Mouse (Mus musculus) thymus, adult 18-20 months (tissue): ENCODE measurements around the gene Vmn1r111.
"Not testable (repeated sequence)": the region's sequence is repeated elsewhere in the genome, so short reads cannot be mapped to it uniquely, and the experiment has no call there.

Experiments used
- DNase-seq, 2 experiments: peaks; one replicate each; pipeline ENCODE4 v3.0.0; 2022; ENCODE audit warnings: mixed read lengths in 2 of 2

The Vmn1r111 gene

DNA sequence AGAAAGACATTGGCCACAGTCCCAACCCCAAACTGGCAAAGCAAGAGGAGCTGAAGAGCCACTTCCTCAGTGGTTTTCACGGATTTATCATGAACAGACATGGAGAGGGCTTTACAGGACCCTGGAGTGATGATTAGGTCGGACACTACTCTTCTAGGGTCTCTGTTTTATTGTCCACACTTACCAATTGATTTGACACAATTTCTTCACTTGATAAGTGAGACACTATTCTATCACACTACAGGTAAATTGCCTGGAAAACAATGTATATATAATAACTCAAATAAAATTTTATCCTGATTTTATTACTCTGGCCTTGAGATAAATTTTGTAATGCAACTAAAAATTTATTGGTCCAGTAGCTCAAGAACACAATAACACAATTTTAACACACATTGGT lies at the start of gene Vmn1r111:
Gene Vmn1r111 (minus strand): TSS at position 101 of the 400 bp plus-strand sequence.
- DNase-seq = not testable (repeated sequence)

DNA sequence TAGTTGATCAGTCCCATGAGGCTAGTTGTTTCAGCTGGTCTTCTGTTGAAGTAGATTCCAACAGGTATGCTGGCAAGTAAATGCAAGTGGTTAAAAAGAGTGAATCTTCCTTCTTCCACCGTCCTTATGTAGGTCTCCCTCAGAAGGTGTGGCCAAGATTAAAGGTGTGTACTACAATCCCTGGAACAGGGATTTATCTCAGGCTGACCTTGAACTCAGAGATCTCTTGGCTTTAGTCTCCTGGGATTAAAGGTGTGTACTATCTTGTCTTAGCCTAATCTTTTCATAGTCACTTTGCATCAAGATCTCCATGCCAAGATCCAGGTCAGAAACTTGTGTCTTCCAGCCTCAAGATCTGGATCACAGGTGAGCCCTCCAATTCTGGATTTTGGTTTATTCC lies 27.5 kb upstream of the Vmn1r111 start, which contains the start of gene Gm10668:
Gene Gm10668 (minus strand): TSS at position 101 of the 400 bp plus-strand sequence.
- DNase-seq = not testable (repeated sequence)

DNA sequence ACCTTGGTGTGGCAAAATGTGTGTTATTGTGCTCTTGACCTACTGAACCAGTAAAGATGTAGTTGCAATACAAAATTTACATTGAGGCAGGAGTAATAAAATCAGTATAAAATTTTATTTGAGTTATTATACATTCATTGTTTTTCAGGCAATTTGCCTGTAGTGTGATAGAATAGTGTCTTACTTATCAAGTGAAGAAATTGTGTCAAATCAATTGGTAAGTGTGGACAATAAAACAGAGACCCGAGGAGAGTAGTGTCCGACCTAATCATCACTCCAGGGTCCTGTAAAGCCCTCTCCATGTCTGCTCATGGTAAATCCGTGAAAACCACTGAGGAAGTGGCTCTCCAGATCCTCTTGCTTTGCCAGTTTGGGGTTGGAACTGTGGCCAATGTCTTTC lies 34.4 kb downstream of the Vmn1r111 start, which contains the start of gene Vmn1r107:
Gene Vmn1r107 (plus strand): TSS at position 301 of the 400 bp plus-strand sequence.
- not testable (repeated sequence) for DNase-seq
